Comparison of ENCODE assay signal across 8 mouse cellular contexts in the genomic region with DNA sequence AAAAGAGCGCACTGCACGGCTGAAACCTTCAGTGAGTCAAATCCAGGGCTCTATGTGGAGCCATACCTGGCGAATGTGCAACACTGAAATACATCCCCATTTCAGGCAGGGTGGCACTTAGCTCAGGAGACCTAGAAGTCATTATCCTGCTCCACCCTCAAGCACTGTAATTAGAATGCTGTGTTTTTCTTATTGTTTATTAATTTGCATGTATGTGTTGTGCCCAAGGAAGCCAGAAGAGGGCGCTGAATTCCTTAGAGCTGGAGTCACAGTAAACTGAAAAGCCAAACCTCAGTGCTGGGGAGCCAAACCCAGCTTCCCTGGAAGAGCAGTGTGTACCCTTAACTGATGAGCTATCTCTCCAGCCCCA. TPM values are rescaled to one million over a fixed set of nuclear protein-coding genes. Genes with fewer than 3 reads are reported as not detected.
A peak's percentile ranks its signal among the peaks of the same experiment; 100 is the strongest.
DNase-seq lines count a peak whose midpoint lies in the region; ATAC-seq and TF ChIP-seq lines count a peak whose summit lies in the region.

No protein-coding gene starts in this region.

- no peak for ATAC-seq in embryonic facial prominence, embryonic 14.5 days (ENCODE audit: low read depth)
- no peak for ATAC-seq in heart, postnatal 0 days (ENCODE audit: insufficient read depth, low read depth)
- no peak for ATAC-seq in liver, embryonic 16.5 days (ENCODE audit: low read depth)
- peak; percentile 18 for ATAC-seq in neural tube, embryonic 14.5 days (ENCODE audit: low read depth)

- H3K4me3 ChIP-seq in bone marrow, adult 2 months (replicated peaks; ENCODE audit: control insufficient read depth, low read depth, low read length): peak overlapping the region; percentile 41
- peak overlapping the region; percentile 26 for H3K4me3 ChIP-seq in embryonic facial prominence, embryonic 14.5 days (ENCODE audit: low read depth, low read length)
- peak overlapping the region; percentile 15 for H3K4me3 ChIP-seq in heart, postnatal 0 days (ENCODE audit: low read depth, low read length)
- H3K4me3 ChIP-seq in liver, embryonic 16.5 days (ENCODE audit: low read depth, low read length): peak overlapping the region; percentile 50
- peak overlapping the region; percentile 18 for H3K4me3 ChIP-seq in neural tube, embryonic 14.5 days (ENCODE audit: low read depth, low read length)

- no peak for TF ChIP-seq EP300 in heart, postnatal 0 days (IDR thresholded peaks at IDR 0.05; ENCODE audit: low read depth)

- peak overlapping the region; percentile 52; the same call in 1 of the 2 replicates for H3K27ac ChIP-seq in bone marrow, adult 2 months (ENCODE audit: control insufficient read depth, insufficient read depth, low read depth, low read length, poor library complexity)
- no peak overlapping the region for H3K27ac ChIP-seq in embryonic facial prominence, embryonic 14.5 days (replicated peaks; ENCODE audit: low read depth, low read length)
- H3K27ac ChIP-seq in heart, postnatal 0 days (ENCODE audit: low read depth): no peak overlapping the region
- peak overlapping the region; percentile 92 for H3K27ac ChIP-seq in liver, embryonic 16.5 days (ENCODE audit: low read length)
- peak overlapping the region; percentile 94 for H3K27ac ChIP-seq in neural tube, embryonic 14.5 days (ENCODE audit: low read depth, low read length)

- TF ChIP-seq POLR2A in bone marrow, adult 2 months (IDR thresholded peaks at IDR 0.05; ENCODE audit: borderline replicate concordance, control insufficient read depth, low read depth, low read length): no peak

- peak overlapping the region; percentile 35; the same call in 1 of the 2 replicates for H3K9ac ChIP-seq in embryonic facial prominence, embryonic 14.5 days (ENCODE audit: low read depth, low read length)
- H3K9ac ChIP-seq in heart, postnatal 0 days (replicated peaks; ENCODE audit: low read depth, low read length): no peak overlapping the region
- H3K9ac ChIP-seq in liver, embryonic 16.5 days (ENCODE audit: low read depth, low read length): peak overlapping the region; percentile 54
- peak overlapping the region; percentile 42 for H3K9ac ChIP-seq in neural tube, embryonic 14.5 days (replicated peaks; ENCODE audit: low read depth, low read length)

- TF ChIP-seq CTCF in bone marrow, adult 2 months (IDR thresholded peaks at IDR 0.05; ENCODE audit: control insufficient read depth, insufficient read depth, low read length): peak; percentile 41
- peak; percentile 69 for TF ChIP-seq CTCF in heart, postnatal 0 days (IDR thresholded peaks at IDR 0.05; ENCODE audit: low read depth)

- WGBS in bone marrow, adult 2 months: 27% methylated on average over 4 of the region's 4 CpGs
- 20% methylated on average over 4 of the region's 4 CpGs for WGBS in embryonic facial prominence, embryonic 14.5 days
- WGBS in heart, postnatal 0 days: 8% methylated on average over 4 of the region's 4 CpGs
- WGBS in liver, embryonic 16.5 days (ENCODE audit: insufficient replicate concordance): 21% methylated on average over 4 of the region's 4 CpGs
- WGBS in neural tube, embryonic 14.5 days: 1% methylated on average over 4 of the region's 4 CpGs

- no peaks in the 10 kb centered on the region for H3K27me3 ChIP-seq in embryonic facial prominence, embryonic 14.5 days (replicated peaks; ENCODE audit: control insufficient read depth, insufficient read depth, low read length)
- no peaks in the 10 kb centered on the region for H3K27me3 ChIP-seq in heart, postnatal 0 days (ENCODE audit: control insufficient read depth, insufficient read depth, low read length)
- no peaks in the 10 kb centered on the region for H3K27me3 ChIP-seq in liver, embryonic 16.5 days (ENCODE audit: control insufficient read depth, insufficient read depth, low read depth, low read length)
- H3K27me3 ChIP-seq in neural tube, embryonic 14.5 days (ENCODE audit: control insufficient read depth, insufficient read depth, low read length): no peaks in the 10 kb centered on the region

- DNase-seq in CD8-positive naive resting alpha-beta T cell, adult 2 months (ENCODE audit: low read depth in 2 of 2, low spot score in 2 of 2): peak; percentile 68 to 81
- peak; percentile 79 for DNase-seq in embryonic facial prominence, embryonic 14.5 days (ENCODE audit: low spot score)
- peak; percentile 39 for DNase-seq in heart, postnatal 0 days (ENCODE audit: low spot score)
- DNase-seq in layer of hippocampus, adult 11-12 months (ENCODE audit: low spot score): peak; percentile 87
- DNase-seq in testis, postnatal 14 days (ENCODE audit: low spot score): peak; percentile 39

- H3K4me2 ChIP-seq in embryonic facial prominence, embryonic 14.5 days (ENCODE audit: low read depth, low read length): peak overlapping the region; percentile 57
- peak overlapping the region; percentile 53 for H3K4me2 ChIP-seq in heart, postnatal 0 days (ENCODE audit: low read depth, low read length)
- H3K4me2 ChIP-seq in liver, embryonic 16.5 days (ENCODE audit: low read depth, low read length): peak overlapping the region; percentile 71
- H3K4me2 ChIP-seq in neural tube, embryonic 14.5 days (ENCODE audit: low read depth, low read length): peak overlapping the region; percentile 61

- no peaks in the 10 kb centered on the region for H3K9me3 ChIP-seq in embryonic facial prominence, embryonic 14.5 days (ENCODE audit: control insufficient read depth, low read length)
- H3K9me3 ChIP-seq in heart, postnatal 0 days (replicated peaks; ENCODE audit: control insufficient read depth, low read length): no peaks in the 10 kb centered on the region
- no peaks in the 10 kb centered on the region for H3K9me3 ChIP-seq in liver, embryonic 16.5 days (replicated peaks; ENCODE audit: control insufficient read depth, low read length)
- H3K9me3 ChIP-seq in neural tube, embryonic 14.5 days (ENCODE audit: control insufficient read depth, low read length): no peaks in the 10 kb centered on the region

- H3K36me3 ChIP-seq in embryonic facial prominence, embryonic 14.5 days (ENCODE audit: control insufficient read depth, insufficient read depth, low read length): peaks cover 5% of the 10 kb centered on the region; the same call in 1 of the 2 replicates
- H3K36me3 ChIP-seq in heart, postnatal 0 days (replicated peaks; ENCODE audit: control insufficient read depth, insufficient read depth, low read length): peaks cover 7% of the 10 kb centered on the region; the same call in 1 of the 2 replicates
- H3K36me3 ChIP-seq in liver, embryonic 16.5 days (ENCODE audit: control insufficient read depth, insufficient read depth): peaks cover 11% of the 10 kb centered on the region
- peaks cover 2% of the 10 kb centered on the region for H3K36me3 ChIP-seq in neural tube, embryonic 14.5 days (ENCODE audit: control insufficient read depth, insufficient read depth, low read length)

- peaks cover 5% of the 10 kb centered on the region; the same call in 1 of the 2 replicates for H3K4me1 ChIP-seq in bone marrow, adult 2 months (ENCODE audit: control insufficient read depth, insufficient read depth, low read length)
- H3K4me1 ChIP-seq in embryonic facial prominence, embryonic 14.5 days (ENCODE audit: control insufficient read depth, insufficient read depth, low read length): peaks cover 8% of the 10 kb centered on the region
- H3K4me1 ChIP-seq in heart, postnatal 0 days (ENCODE audit: control insufficient read depth, insufficient read depth): peaks cover 3% of the 10 kb centered on the region; the same call in 1 of the 2 replicates
- H3K4me1 ChIP-seq in liver, embryonic 16.5 days (ENCODE audit: control insufficient read depth, low read depth, low read length): peaks cover 56% of the 10 kb centered on the region
- peaks cover 15% of the 10 kb centered on the region for H3K4me1 ChIP-seq in neural tube, embryonic 14.5 days (ENCODE audit: control insufficient read depth, insufficient read depth, low read length)

RNA-seq across cellular contexts. Expression of a gene that starts 2.5 kb away (rescaled TPM):
- 34.7 and 69.0 TPM in 2 replicates for polyA plus RNA-seq in bone marrow, adult 2 months (2011; ENCODE audit: insufficient read depth, insufficient read length, low replicate concordance, missing spikeins)
- 59.3 and 62.9 TPM in 2 replicates for polyA plus RNA-seq in embryonic facial prominence, embryonic 14.5 days (2014; fragmentation: Nextera tagmentation; extraction: Ambion mirVana)
- 39.8 and 45.2 TPM in 2 replicates for total RNA-seq in heart, postnatal 0 days (2014; rRNA removed; ENCODE audit: low replicate concordance)
- polyA plus RNA-seq in heart, postnatal 0 days (2015; fragmentation: Nextera tagmentation; extraction: Ambion mirVana): 36.0 and 40.0 TPM in 2 replicates
- 58.9 and 65.6 TPM in 2 replicates for polyA plus RNA-seq in liver, embryonic 16.5 days (2015; fragmentation: Nextera tagmentation; extraction: Ambion mirVana)
- 65.7 and 92.8 TPM in 2 replicates for polyA plus RNA-seq in neural tube, embryonic 14.5 days (2014; fragmentation: Nextera tagmentation; extraction: Ambion mirVana)

RNA-seq across cellular contexts. Expression of a gene that starts 41.6 kb away (rescaled TPM):
- polyA plus RNA-seq in bone marrow, adult 2 months (2011; ENCODE audit: insufficient read depth, insufficient read length, low replicate concordance, missing spikeins): 26.4 and 54.8 TPM in 2 replicates
- polyA plus RNA-seq in embryonic facial prominence, embryonic 14.5 days (2014; fragmentation: Nextera tagmentation; extraction: Ambion mirVana): 9.0 and 9.8 TPM in 2 replicates
- 2.3 and 7.7 TPM in 2 replicates for total RNA-seq in heart, postnatal 0 days (2014; rRNA removed; ENCODE audit: low replicate concordance)
- polyA plus RNA-seq in heart, postnatal 0 days (2015; fragmentation: Nextera tagmentation; extraction: Ambion mirVana): 0.72 and 0.82 TPM in 2 replicates
- 18.7 and 24.3 TPM in 2 replicates for polyA plus RNA-seq in liver, embryonic 16.5 days (2015; fragmentation: Nextera tagmentation; extraction: Ambion mirVana)
- polyA plus RNA-seq in neural tube, embryonic 14.5 days (2014; fragmentation: Nextera tagmentation; extraction: Ambion mirVana): 79.3 and 93.4 TPM in 2 replicates

RNA-seq across cellular contexts. Expression of a gene that starts 48.3 kb away (rescaled TPM):
- polyA plus RNA-seq in bone marrow, adult 2 months (2011; ENCODE audit: insufficient read depth, insufficient read length, low replicate concordance, missing spikeins): 11.0 and 27.3 TPM in 2 replicates
- polyA plus RNA-seq in embryonic facial prominence, embryonic 14.5 days (2014; fragmentation: Nextera tagmentation; extraction: Ambion mirVana): 0.45 and 0.72 TPM in 2 replicates
- total RNA-seq in heart, postnatal 0 days (2014; rRNA removed; ENCODE audit: low replicate concordance): 1.4 and 1.7 TPM in 2 replicates
- polyA plus RNA-seq in heart, postnatal 0 days (2015; fragmentation: Nextera tagmentation; extraction: Ambion mirVana): 0.15 and 0.29 TPM in 2 replicates
- 0.71 and 1.2 TPM in 2 replicates for polyA plus RNA-seq in liver, embryonic 16.5 days (2015; fragmentation: Nextera tagmentation; extraction: Ambion mirVana)
- 4.7 and 10.6 TPM in 2 replicates for polyA plus RNA-seq in neural tube, embryonic 14.5 days (2014; fragmentation: Nextera tagmentation; extraction: Ambion mirVana)

RNA-seq across cellular contexts. Expression of a gene that starts 53.4 kb away (rescaled TPM):
- polyA plus RNA-seq in bone marrow, adult 2 months (2011; ENCODE audit: insufficient read depth, insufficient read length, low replicate concordance, missing spikeins): 15.7 and 22.5 TPM in 2 replicates
- 51.8 and 53.6 TPM in 2 replicates for polyA plus RNA-seq in embryonic facial prominence, embryonic 14.5 days (2014; fragmentation: Nextera tagmentation; extraction: Ambion mirVana)
- 104 and 117 TPM in 2 replicates for total RNA-seq in heart, postnatal 0 days (2014; rRNA removed; ENCODE audit: low replicate concordance)
- polyA plus RNA-seq in heart, postnatal 0 days (2015; fragmentation: Nextera tagmentation; extraction: Ambion mirVana): 73.5 and 79.9 TPM in 2 replicates
- 87.4 and 96.7 TPM in 2 replicates for polyA plus RNA-seq in liver, embryonic 16.5 days (2015; fragmentation: Nextera tagmentation; extraction: Ambion mirVana)
- 91.1 and 93.6 TPM in 2 replicates for polyA plus RNA-seq in neural tube, embryonic 14.5 days (2014; fragmentation: Nextera tagmentation; extraction: Ambion mirVana)

RNA-seq across cellular contexts. Expression of a gene that starts 57.0 kb away (rescaled TPM):
- polyA plus RNA-seq in bone marrow, adult 2 months (2011; ENCODE audit: insufficient read depth, insufficient read length, low replicate concordance, missing spikeins): not detected in 2 replicates
- 0.86 and 1.7 TPM in 2 replicates for polyA plus RNA-seq in embryonic facial prominence, embryonic 14.5 days (2014; fragmentation: Nextera tagmentation; extraction: Ambion mirVana)
- 51.0 and 61.2 TPM in 2 replicates for total RNA-seq in heart, postnatal 0 days (2014; rRNA removed; ENCODE audit: low replicate concordance)
- 22.8 and 23.3 TPM in 2 replicates for polyA plus RNA-seq in heart, postnatal 0 days (2015; fragmentation: Nextera tagmentation; extraction: Ambion mirVana)
- polyA plus RNA-seq in liver, embryonic 16.5 days (2015; fragmentation: Nextera tagmentation; extraction: Ambion mirVana): 2.2 and 2.7 TPM in 2 replicates
- 0.80 and 1.3 TPM in 2 replicates for polyA plus RNA-seq in neural tube, embryonic 14.5 days (2014; fragmentation: Nextera tagmentation; extraction: Ambion mirVana)

Comparison
In these comparisons a context has a peak if more than half of its experiments do, and no peak if none do; other contexts are left out.
1. H3K27ac ChIP-seq: peak in bone marrow, adult 2 months (single experiment), liver, embryonic 16.5 days (single experiment) and neural tube, embryonic 14.5 days (single experiment); none in embryonic facial prominence, embryonic 14.5 days (single experiment) and heart, postnatal 0 days (single experiment).
2. Peak in every context shown above with its lines, with median percentiles within 50 percentile points of each other: DNase-seq, H3K4me3 ChIP-seq and H3K4me2 ChIP-seq.